Mouse (Mus musculus): Measurements from ENCODE around the gene Gpr135. TPM values are rescaled to one million over a fixed set of nuclear protein-coding genes. Genes with fewer than 3 reads are reported as not detected.
A peak's percentile ranks its signal among the peaks of the same experiment; 100 is the strongest.

Gpr135 gene
- polyA plus RNA-seq, 1 experiment from 2014 or later = 0.53 TPM

GRCm38 (mm10) chr12:72039501-72039900 lies 31.4 kb downstream of the Gpr135 start:
- Histone ChIP-seq H3K9ac (ENCODE audit: low read length) (no peak overlapping the region), H3K4me3 (ENCODE audit: low read length) (no peak overlapping the region), H3K27me3 (ENCODE audit: control insufficient read depth, insufficient read depth, low read length) (no peaks in the 10 kb centered on the region), H3K36me3 (ENCODE audit: control insufficient read depth, insufficient read depth) (no peaks in the 10 kb centered on the region; the same call in 1 of the 2 replicates), H3K4me2 (ENCODE audit: low read depth, low read length) (no peak overlapping the region), H3K9me3 (replicated peaks; ENCODE audit: control insufficient read depth, low read length) (peaks cover 4% of the 10 kb centered on the region), H3K4me1 (ENCODE audit: control insufficient read depth, insufficient read depth, low read length) (peaks cover 24% of the 10 kb centered on the region), H3K27ac (ENCODE audit: low read length) (no peak overlapping the region)
- 29% methylated on average over 8 of the region's 8 CpGs for WGBS
- ATAC-seq (replicated peaks; ENCODE audit: extremely low read depth, insufficient read depth, low FRiP score) = no peak

- peaks cover 4% of the 10 kb centered on the region for H3K9me3 ChIP-seq (replicated peaks; ENCODE audit: control insufficient read depth, low read length)
- H3K36me3 ChIP-seq (ENCODE audit: control insufficient read depth, insufficient read depth) = no peaks in the 10 kb centered on the region; the same call in 1 of the 2 replicates
- ATAC-seq (replicated peaks; ENCODE audit: extremely low read depth, insufficient read depth, low FRiP score) = no peak
- H3K27me3 ChIP-seq (ENCODE audit: control insufficient read depth, insufficient read depth, low read length) = no peaks in the 10 kb centered on the region
- WGBS = 17% methylated on average over 2 of the region's 2 CpGs
- no peak overlapping the region for H3K4me3 ChIP-seq (ENCODE audit: low read length)
- no peak overlapping the region for H3K9ac ChIP-seq (ENCODE audit: low read length)
- H3K4me1 ChIP-seq (ENCODE audit: control insufficient read depth, insufficient read depth, low read length) = peaks cover 24% of the 10 kb centered on the region
- no peak overlapping the region for H3K4me2 ChIP-seq (ENCODE audit: low read depth, low read length)
- no peak overlapping the region for H3K27ac ChIP-seq (ENCODE audit: low read length)
Observed at GRCm38 (mm10) chr12:72038866-72039265, 32.1 kb downstream of the Gpr135 start.

- Histone ChIP-seq H3K9ac (ENCODE audit: low read length) (no peak overlapping the region), H3K4me3 (ENCODE audit: low read length) (no peak overlapping the region), H3K9me3 (replicated peaks; ENCODE audit: control insufficient read depth, low read length) (peaks cover 4% of the 10 kb centered on the region), H3K27ac (ENCODE audit: low read length) (peak overlapping the region; percentile 77), H3K36me3 (ENCODE audit: control insufficient read depth, insufficient read depth) (no peaks in the 10 kb centered on the region; the same call in 1 of the 2 replicates), H3K27me3 (ENCODE audit: control insufficient read depth, insufficient read depth, low read length) (no peaks in the 10 kb centered on the region), H3K4me2 (ENCODE audit: low read depth, low read length) (no peak overlapping the region), H3K4me1 (ENCODE audit: control insufficient read depth, insufficient read depth, low read length) (peaks cover 24% of the 10 kb centered on the region)
- WGBS = 56% methylated on average over 6 of the region's 6 CpGs
- ATAC-seq (replicated peaks; ENCODE audit: extremely low read depth, insufficient read depth, low FRiP score) = no peak
Observed at GRCm38 (mm10) chr12:72037049-72037448, 33.9 kb downstream of the Gpr135 start.

DNA sequence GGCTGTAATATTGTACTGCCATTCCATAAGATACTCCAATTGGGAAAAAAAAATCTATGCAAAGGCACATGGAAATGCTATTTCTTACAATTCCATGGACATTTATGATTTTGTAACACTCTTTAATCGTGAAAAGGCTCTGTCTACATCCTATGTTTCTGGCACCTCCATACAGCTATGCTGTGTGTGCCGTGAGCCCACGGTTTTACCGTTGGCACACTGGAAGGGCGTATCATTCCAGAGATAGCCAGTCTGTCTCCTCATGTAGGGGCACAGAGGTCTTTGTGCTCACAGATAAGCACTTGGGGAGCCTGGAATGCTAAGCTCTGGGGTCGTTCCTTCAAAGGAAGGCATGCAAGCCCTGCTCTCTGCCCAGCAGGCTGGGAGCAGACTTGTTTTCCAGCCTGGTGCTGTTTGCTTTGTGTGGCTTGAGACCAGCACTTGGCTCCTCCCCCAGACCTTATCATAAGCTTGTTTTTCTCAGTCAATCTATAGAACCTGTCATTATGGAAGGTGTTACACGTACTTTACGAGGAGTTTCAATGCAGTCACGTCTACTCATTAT lies 34.7 kb downstream of the Gpr135 start:
- peaks cover 4% of the 10 kb centered on the region for H3K9me3 ChIP-seq (replicated peaks; ENCODE audit: control insufficient read depth, low read length)
- peak; percentile 67; the same call in 1 of the 2 replicates for ATAC-seq (replicated peaks; ENCODE audit: extremely low read depth, insufficient read depth, low FRiP score)
- H3K36me3 ChIP-seq (ENCODE audit: control insufficient read depth, insufficient read depth) = no peaks in the 10 kb centered on the region; the same call in 1 of the 2 replicates
- H3K27me3 ChIP-seq (ENCODE audit: control insufficient read depth, insufficient read depth, low read length) = no peaks in the 10 kb centered on the region
- H3K4me3 ChIP-seq (ENCODE audit: low read length) = no peak overlapping the region
- peak overlapping the region; percentile 77 for H3K27ac ChIP-seq (ENCODE audit: low read length)
- H3K4me1 ChIP-seq (ENCODE audit: control insufficient read depth, insufficient read depth, low read length) = peaks cover 24% of the 10 kb centered on the region
- H3K4me2 ChIP-seq (ENCODE audit: low read depth, low read length) = no peak overlapping the region
- 0 out of 2 replicates have a peak overlapping the region, but pooled peaks have one; percentile 31 for H3K9ac ChIP-seq (ENCODE audit: low read length)
- 23% methylated on average over 9 of the region's 9 CpGs for WGBS

DNA sequence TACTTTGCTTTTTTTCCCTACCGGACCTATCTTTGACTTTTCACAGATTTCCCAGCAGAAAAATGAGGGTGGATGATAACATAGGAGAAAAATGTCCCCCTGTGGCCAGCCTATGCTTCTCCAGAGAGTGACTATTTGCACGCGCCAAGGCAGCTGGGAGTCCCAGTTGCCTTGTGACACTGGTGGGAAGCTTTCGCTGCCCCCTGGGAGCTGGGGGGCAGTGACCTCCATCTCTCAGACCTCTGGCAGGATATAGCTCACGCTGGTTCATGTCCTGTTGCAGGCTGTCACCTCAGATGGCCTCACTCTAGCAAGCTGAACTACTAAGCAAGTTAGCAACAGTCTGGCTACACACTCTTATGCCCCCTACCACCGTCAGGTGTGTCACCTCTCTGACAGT lies 39.1 kb downstream of the Gpr135 start:
- Histone ChIP-seq H3K9ac (ENCODE audit: low read length) (no peak overlapping the region), H3K27ac (ENCODE audit: low read length) (peak overlapping the region; percentile 67), H3K9me3 (replicated peaks; ENCODE audit: control insufficient read depth, low read length) (no peaks in the 10 kb centered on the region), H3K4me3 (ENCODE audit: low read length) (no peak overlapping the region), H3K27me3 (ENCODE audit: control insufficient read depth, insufficient read depth, low read length) (no peaks in the 10 kb centered on the region), H3K4me2 (ENCODE audit: low read depth, low read length) (no peak overlapping the region), H3K4me1 (ENCODE audit: control insufficient read depth, insufficient read depth, low read length) (peaks cover 9% of the 10 kb centered on the region), H3K36me3 (ENCODE audit: control insufficient read depth, insufficient read depth) (no peaks in the 10 kb centered on the region)
- ATAC-seq (replicated peaks; ENCODE audit: extremely low read depth, insufficient read depth, low FRiP score) = 0 out of 2 replicates have a peak, but pooled peaks have one; percentile 18
- 71% methylated on average over 6 of the region's 6 CpGs for WGBS

GRCm38 (mm10) chr12:72031171-72031570 lies 39.8 kb downstream of the Gpr135 start:
- H3K9ac ChIP-seq (ENCODE audit: low read length) = no peak overlapping the region
- peaks cover 3% of the 10 kb centered on the region for H3K4me1 ChIP-seq (ENCODE audit: control insufficient read depth, insufficient read depth, low read length)
- H3K9me3 ChIP-seq (replicated peaks; ENCODE audit: control insufficient read depth, low read length) = no peaks in the 10 kb centered on the region
- H3K4me2 ChIP-seq (ENCODE audit: low read depth, low read length) = no peak overlapping the region
- no peaks in the 10 kb centered on the region for H3K27me3 ChIP-seq (ENCODE audit: control insufficient read depth, insufficient read depth, low read length)
- peak overlapping the region; percentile 67 for H3K27ac ChIP-seq (ENCODE audit: low read length)
- H3K4me3 ChIP-seq (ENCODE audit: low read length) = no peak overlapping the region
- 67% methylated on average over 5 of the region's 5 CpGs for WGBS
- no peaks in the 10 kb centered on the region for H3K36me3 ChIP-seq (ENCODE audit: control insufficient read depth, insufficient read depth)
- no peak for ATAC-seq (replicated peaks; ENCODE audit: extremely low read depth, insufficient read depth, low FRiP score)

DNA sequence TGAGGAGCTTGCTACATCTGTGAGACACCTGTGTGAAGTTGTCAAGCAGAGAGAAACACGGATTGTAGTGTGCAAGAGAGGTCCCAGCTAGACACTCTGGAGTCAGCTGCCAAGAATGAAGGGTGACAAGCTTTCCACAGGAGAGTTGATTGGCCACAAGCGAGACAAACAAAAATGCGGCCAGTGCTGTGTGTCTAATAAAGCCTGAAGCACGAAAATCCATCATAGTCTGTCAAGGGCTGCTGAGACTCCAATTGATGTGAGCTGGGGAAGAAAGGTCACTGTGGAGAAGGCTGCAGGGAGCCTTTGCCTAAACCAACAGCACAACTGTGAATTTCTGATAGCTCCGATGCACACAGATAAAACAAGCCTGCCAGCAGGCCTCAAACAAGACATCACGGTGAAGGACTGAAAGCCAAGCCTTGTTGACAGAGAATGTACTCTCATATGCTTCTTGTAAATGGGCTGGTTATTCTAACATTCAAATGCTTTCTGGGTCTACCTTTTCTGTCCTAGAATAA lies 45.6 kb downstream of the Gpr135 start:
- Histone ChIP-seq H3K9me3 (replicated peaks; ENCODE audit: control insufficient read depth, low read length) (peaks cover 6% of the 10 kb centered on the region), H3K4me2 (ENCODE audit: low read depth, low read length) (no peak overlapping the region), H3K4me1 (ENCODE audit: control insufficient read depth, insufficient read depth, low read length) (peaks cover 11% of the 10 kb centered on the region), H3K4me3 (ENCODE audit: low read length) (no peak overlapping the region), H3K9ac (ENCODE audit: low read length) (no peak overlapping the region), H3K27me3 (ENCODE audit: control insufficient read depth, insufficient read depth, low read length) (no peaks in the 10 kb centered on the region), H3K36me3 (ENCODE audit: control insufficient read depth, insufficient read depth) (0 out of 2 replicates have a peak, but pooled peaks cover 3% of the 10 kb centered on the region), H3K27ac (ENCODE audit: low read length) (no peak overlapping the region)
- WGBS = 48% methylated on average over 6 of the region's 6 CpGs
- ATAC-seq (replicated peaks; ENCODE audit: extremely low read depth, insufficient read depth, low FRiP score) = no peak

- ATAC-seq (replicated peaks; ENCODE audit: extremely low read depth, insufficient read depth, low FRiP score) = no peak
- peaks cover 6% of the 10 kb centered on the region for H3K9me3 ChIP-seq (replicated peaks; ENCODE audit: control insufficient read depth, low read length)
- H3K9ac ChIP-seq (ENCODE audit: low read length) = no peak overlapping the region
- H3K27ac ChIP-seq (ENCODE audit: low read length) = no peak overlapping the region
- no peak overlapping the region for H3K4me3 ChIP-seq (ENCODE audit: low read length)
- no peaks in the 10 kb centered on the region for H3K27me3 ChIP-seq (ENCODE audit: control insufficient read depth, insufficient read depth, low read length)
- H3K4me1 ChIP-seq (ENCODE audit: control insufficient read depth, insufficient read depth, low read length) = peaks cover 11% of the 10 kb centered on the region
- H3K4me2 ChIP-seq (ENCODE audit: low read depth, low read length) = no peak overlapping the region
- 0 out of 2 replicates have a peak, but pooled peaks cover 3% of the 10 kb centered on the region for H3K36me3 ChIP-seq (ENCODE audit: control insufficient read depth, insufficient read depth)
- WGBS = 96% methylated on average over 5 of the region's 5 CpGs
Observed at GRCm38 (mm10) chr12:72023572-72023971, 47.4 kb downstream of the Gpr135 start.

DNA sequence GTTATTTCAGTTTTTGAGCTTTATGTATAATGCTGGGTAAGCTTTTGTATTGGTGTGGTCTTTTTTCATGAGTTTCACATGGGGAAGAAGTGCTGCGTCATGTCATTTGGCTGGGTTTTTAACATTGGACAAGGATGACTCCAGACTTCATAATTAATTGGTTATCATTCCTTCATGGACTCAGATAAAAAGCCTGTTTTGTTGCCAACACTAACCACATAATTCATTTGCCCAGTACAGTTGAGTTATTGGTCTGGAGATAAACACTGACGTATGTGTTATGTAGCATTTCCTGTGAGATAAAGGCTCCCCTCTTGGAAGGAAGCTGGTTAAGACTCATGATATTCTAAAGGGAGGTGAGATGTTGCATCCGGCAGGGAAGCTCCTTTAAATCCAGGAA lies 48.1 kb downstream of the Gpr135 start:
- Histone ChIP-seq H3K9me3 (replicated peaks; ENCODE audit: control insufficient read depth, low read length) (peaks cover 6% of the 10 kb centered on the region), H3K36me3 (ENCODE audit: control insufficient read depth, insufficient read depth) (0 out of 2 replicates have a peak, but pooled peaks cover 3% of the 10 kb centered on the region), H3K9ac (ENCODE audit: low read length) (no peak overlapping the region), H3K4me3 (ENCODE audit: low read length) (no peak overlapping the region), H3K27me3 (ENCODE audit: control insufficient read depth, insufficient read depth, low read length) (no peaks in the 10 kb centered on the region), H3K4me2 (ENCODE audit: low read depth, low read length) (no peak overlapping the region), H3K27ac (ENCODE audit: low read length) (no peak overlapping the region), H3K4me1 (ENCODE audit: control insufficient read depth, insufficient read depth, low read length) (peaks cover 11% of the 10 kb centered on the region)
- no peak for ATAC-seq (replicated peaks; ENCODE audit: extremely low read depth, insufficient read depth, low FRiP score)
- 61% methylated on average over 3 of the region's 3 CpGs for WGBS

Measured in heart, embryonic 16.5 days (tissue).